Mouse (Mus musculus): ENCODE results near the gene Eef1e1.
"Not testable (repeated sequence)": the region's sequence is repeated elsewhere in the genome, so short reads cannot be mapped to it uniquely, and the experiment has no call there.

Gene Eef1e1

GRCm38 (mm10) chr13:38658528-38659280 lies at the start of gene Eef1e1:
TSS of gene Eef1e1 (minus strand) at chr13:38659058.
- in situ Hi-C loops (cut with MboI, MseI), result no loop called here

DNA sequence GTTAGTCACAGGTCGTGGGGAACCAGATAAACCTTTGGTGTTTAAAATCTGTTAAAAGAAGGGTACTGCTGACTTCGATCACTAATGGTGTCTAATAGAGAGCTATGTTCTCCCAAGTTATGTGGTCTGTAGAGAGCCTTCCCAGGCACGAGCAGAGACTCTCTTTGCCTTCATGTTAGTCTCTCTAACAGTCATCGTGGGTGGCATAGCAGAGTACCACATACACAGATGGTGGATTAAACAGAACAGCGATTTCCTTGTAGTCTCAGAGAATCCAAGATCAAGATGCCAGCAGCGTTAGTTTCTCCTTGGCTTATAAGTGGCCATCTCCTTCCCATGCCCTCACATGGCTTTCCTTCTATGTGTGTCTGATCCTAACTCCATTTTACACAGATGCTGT lies 32.0 kb upstream of the Eef1e1 start:
- in situ Hi-C loops (cut with MboI, MseI), result no loop called here

GRCm38 (mm10) chr13:38690028-38690427 lies 31.2 kb upstream of the Eef1e1 start:
- in situ Hi-C loops (cut with MboI, MseI), result no loop called here

GRCm38 (mm10) chr13:38688761-38689160 lies 29.9 kb upstream of the Eef1e1 start:
- in situ Hi-C loops (cut with MboI, MseI), result no loop called here

- in situ Hi-C loops (cut with MboI, MseI), result no loop called here
These were observed 13.5 kb upstream of the Eef1e1 start for GRCm38 (mm10) chr13:38672336-38672735.

DNA sequence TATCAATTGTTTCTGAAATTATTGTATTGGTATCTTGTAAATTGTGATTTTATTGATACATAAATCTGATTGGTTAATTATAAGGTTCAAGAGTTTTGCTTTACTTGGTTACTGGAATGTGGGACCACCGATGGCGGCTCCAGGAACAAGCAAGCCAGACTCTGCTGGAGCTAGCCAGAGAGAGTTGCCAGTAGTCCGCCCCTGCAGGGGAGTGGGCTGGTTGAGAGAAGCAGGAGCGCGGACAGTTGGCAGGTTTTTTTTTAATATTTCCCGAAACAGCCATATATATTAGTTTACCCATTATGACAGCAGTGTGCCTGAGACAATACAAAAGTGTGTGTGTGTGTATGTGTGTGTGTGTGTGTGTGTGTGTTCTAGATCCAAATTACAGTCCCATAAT lies 12.6 kb upstream of the Eef1e1 start:
- in situ Hi-C loops (cut with MboI, MseI), result not testable (repeated sequence)

DNA sequence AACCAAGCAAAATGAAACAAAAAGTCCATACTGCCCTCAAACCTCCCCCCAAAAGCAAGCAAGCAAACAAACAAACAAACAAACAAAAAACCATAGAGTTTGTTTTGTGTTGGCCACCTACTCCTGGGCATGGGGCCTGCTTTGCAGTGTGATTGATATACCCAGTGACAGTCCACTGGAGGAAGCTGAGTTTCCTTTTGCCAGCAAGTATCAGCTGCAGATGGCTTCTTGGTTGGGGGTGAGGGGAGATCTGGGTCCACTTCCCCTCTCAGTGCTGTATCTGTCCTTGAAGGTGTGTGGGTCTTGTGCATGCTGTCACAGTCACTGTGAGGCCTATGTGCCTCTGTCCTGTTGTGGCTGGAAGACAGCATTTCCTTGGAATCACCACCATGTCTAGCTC lies 11.2 kb upstream of the Eef1e1 start:
- in situ Hi-C loops (cut with MboI, MseI), result no loop called here

DNA sequence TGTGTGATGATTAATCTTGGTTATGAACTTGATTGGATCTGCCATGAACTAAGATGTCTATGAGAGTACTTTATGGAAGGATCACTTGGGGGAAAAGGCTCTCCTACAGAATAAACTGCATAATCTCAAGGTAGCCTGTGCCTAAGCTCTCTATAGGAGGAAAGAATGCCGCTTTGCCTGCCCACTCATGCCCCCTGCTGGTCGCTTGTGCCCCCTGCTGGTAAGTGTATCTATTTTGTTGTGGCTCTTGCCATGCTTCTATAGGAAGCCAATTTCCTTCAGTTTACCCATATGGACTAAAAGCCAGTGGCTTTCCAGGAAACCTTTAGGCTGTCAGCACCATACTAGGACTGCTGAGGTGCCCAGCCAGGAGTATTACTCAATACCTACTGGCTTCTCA lies 9.7 kb upstream of the Eef1e1 start:
- in situ Hi-C loops (cut with MboI, MseI), result no loop called here

- in situ Hi-C loops (cut with MboI, MseI), result loop anchor here (5.0 kb wide), 1 partner anchor 298 kb away; the partner anchor contains the start of gene Slc35b3
These were observed 5.9 kb upstream of the Eef1e1 start for GRCm38 (mm10) chr13:38664753-38665152.

GRCm38 (mm10) chr13:38659524-38660136 lies 772 bp upstream of the Eef1e1 start:
- in situ Hi-C loops (cut with MboI, MseI), result loop anchor here (5.0 kb wide), 1 partner anchor 303 kb away; the partner anchor contains the start of gene Slc35b3

DNA sequence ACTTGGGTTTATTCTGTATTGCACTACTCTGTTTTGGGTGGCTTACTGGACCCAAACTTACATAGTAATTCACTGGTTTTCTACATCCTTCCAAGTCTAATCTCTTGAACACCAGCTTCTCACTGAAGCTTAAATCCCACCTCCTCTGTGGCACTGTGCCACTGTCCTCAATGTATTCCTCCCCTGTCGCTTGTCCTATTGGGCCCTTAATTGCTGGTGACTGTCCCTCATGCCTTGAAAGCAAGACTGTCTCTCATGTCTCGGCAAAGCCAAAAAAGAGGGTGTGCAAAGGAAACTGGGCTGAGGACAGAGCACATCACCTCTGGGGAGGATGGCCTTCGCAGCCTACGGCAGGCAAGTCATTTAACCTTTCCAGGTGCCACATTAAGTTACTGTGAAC lies 993 bp downstream of the Eef1e1 start:
- in situ Hi-C loops (cut with MboI, MseI), result no loop called here

GRCm38 (mm10) chr13:38650292-38650691 lies 8.6 kb downstream of the Eef1e1 start:
- in situ Hi-C loops (cut with MboI, MseI), result no loop called here

DNA sequence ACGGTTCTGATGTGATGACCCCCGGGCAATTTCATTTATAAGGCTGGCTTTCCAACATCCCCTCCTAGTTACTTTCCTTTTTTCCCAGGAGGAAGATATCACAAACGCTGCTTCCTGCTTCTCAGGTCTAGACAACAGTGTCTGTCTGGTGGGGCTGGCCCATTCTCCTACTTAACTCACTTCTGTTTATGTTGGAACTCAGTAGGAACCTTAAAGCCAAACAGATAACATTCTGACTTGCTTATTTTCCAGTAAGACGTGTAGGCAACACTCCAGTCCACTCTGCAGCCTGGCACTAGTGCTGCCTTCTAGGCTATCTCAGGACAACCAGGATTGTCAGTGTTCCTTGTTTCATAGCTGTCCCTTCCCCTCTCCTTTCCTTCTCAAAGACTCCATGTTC lies 9.8 kb downstream of the Eef1e1 start:
- in situ Hi-C loops (cut with MboI, MseI), result no loop called here

GRCm38 (mm10) chr13:38641414-38641813 lies 17.4 kb downstream of the Eef1e1 start:
- in situ Hi-C loops (cut with MboI, MseI), result no loop called here

GRCm38 (mm10) chr13:38640961-38641360 lies 17.9 kb downstream of the Eef1e1 start:
- in situ Hi-C loops (cut with MboI, MseI), result no loop called here

DNA sequence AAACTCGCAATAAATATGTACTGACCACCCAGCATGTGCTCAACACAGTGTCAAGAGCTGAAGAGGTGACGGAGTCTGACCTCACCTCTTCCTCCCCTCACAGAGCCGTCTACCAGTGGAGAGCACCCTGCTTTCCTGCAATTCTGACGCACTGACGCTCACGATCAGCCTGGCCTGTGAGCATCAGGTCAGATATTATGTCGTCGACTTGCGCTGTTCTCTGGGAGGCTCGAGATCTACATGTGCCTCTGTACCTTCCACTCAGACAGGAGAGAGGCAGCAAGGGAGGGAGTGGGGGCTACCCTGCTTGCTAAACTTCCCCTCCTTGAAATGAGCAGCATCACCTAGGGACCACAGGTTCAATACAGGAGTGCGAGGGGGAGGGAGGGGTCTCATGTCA lies 20.2 kb downstream of the Eef1e1 start:
- in situ Hi-C loops (cut with MboI, MseI), result loop anchor here (10.0 kb wide), 2 partner anchors 114 to 644 kb away; partner anchors contain the start of genes Ssr1 and Txndc5

DNA sequence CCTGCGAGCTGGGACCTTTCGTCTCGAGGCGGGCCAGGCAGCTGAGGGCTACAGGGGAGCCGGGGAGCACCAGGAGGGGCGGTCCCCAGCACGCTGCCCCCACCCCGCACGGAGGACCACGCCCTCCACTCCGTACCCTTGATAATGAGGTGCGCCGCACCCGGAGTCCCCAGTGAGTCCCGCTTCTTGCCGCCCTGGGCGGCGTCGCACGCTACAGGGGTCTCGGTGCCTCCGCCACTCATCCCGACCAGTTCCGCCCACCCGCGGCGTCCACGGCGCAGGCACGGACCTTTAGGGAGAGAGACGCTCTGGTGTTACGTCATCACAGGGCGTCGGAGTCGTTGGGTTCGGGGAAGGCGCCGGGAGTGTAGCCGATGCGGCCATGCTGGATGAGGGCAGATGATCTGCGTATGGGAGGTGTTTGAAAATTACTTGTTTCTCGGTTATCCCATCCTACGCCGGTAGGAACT lies 24.0 kb downstream of the Eef1e1 start, which contains the start of gene Bloc1s5:
Gene Bloc1s5, minus strand, starts transcription at position 310 of the 470 bp plus-strand sequence.
- in situ Hi-C loops (cut with MboI, MseI), result loop anchor here (10.0 kb wide), 2 partner anchors 110 to 640 kb away; partner anchors contain the start of genes Ssr1 and Txndc5

- in situ Hi-C loops (cut with MboI, MseI), result loop anchor here (10.0 kb wide), 2 partner anchors 110 to 640 kb away; partner anchors contain the start of genes Ssr1 and Txndc5
These were observed 24.5 kb downstream of the Eef1e1 start for GRCm38 (mm10) chr13:38634256-38634799.

- in situ Hi-C loops (cut with MboI, MseI), result loop anchor here (10.0 kb wide), 2 partner anchors 109 to 639 kb away; partner anchors contain the start of genes Ssr1 and Txndc5
These were observed 25.4 kb downstream of the Eef1e1 start for GRCm38 (mm10) chr13:38633287-38634000.

- in situ Hi-C loops (cut with MboI, MseI), result loop anchor here (10.0 kb wide), 2 partner anchors 108 to 638 kb away; partner anchors contain the start of genes Ssr1 and Txndc5
These were observed 26.3 kb downstream of the Eef1e1 start for GRCm38 (mm10) chr13:38632556-38632955.

DNA sequence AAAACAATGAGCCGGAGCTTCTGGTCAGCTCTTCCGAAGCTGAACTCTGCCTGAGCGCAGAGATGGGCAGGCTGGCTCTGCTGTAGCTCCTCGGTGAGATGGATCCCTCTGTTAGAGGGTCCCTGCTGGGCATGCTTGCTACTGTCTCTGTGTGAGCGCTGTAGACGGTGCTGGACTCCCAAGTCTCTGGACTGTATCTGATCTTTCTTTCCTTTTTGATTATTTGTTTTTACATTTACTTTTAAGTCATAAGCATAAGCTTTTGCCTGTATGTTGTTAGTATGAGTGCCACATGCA lies 32.7 kb downstream of the Eef1e1 start:
- in situ Hi-C loops (cut with MboI, MseI), result no loop called here
